Mouse (Mus musculus): ENCODE results near the gene Pakap. TPM values are rescaled to one million over a fixed set of nuclear protein-coding genes. Genes with fewer than 3 reads are reported as not detected.

Pakap gene
- total RNA-seq, 2 experiments from 2014 or later, result 40.6 to 108 TPM

- DNase-seq, result peak in 1 of 2 experiments; percentile 15
Measured at GRCm38 (mm10) chr4:57801986-57802385, 234.0 kb downstream of the Pakap start.

- peak in 1 of 2 experiments; percentile 14 for DNase-seq
Measured at GRCm38 (mm10) chr4:57802411-57802810, 234.4 kb downstream of the Pakap start.

DNA sequence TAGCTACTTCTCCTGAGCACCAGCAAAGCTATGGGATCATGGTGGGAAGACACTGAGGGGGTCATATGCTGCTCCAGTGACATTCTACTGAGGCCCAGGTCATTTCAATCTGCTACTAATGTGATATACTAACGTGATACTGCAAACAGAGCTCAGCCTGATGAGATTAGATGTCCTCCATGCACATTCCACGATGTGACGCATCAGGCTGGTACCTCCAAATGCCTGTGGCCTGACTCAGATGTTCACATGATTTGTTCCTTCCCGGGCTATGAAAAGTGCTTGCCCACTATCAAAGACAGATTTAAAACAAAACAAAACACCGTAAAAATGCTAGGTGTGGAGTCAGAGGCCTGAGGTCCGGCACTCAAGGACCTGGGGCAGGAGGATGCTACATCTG is 236.9 kb downstream of the Pakap start:
- DNase-seq, result peak; percentile 69 to 71

DNA sequence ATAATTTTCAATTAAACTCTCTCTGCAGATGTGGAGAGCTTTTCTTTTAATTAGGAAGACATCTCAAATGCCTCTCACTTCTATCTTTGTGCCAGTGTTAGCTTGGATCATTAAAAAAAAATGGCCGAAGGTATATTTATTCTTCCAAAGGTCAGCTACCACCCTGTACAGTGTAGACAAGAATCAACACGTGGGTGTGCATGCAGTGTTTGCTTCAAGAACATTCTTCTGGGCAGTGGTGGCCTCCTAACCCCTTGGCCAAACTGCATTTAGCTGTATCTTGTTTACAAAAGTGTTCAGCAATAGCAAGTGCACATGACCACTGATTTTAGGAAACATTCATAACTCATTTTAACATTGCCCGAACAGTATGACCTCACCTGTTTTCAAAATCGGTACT is 241.5 kb downstream of the Pakap start:
- DNase-seq, result peak in 1 of 2 experiments; percentile 13

- no peak for DNase-seq
Measured at GRCm38 (mm10) chr4:57812075-57812474, 244.1 kb downstream of the Pakap start.

DNA sequence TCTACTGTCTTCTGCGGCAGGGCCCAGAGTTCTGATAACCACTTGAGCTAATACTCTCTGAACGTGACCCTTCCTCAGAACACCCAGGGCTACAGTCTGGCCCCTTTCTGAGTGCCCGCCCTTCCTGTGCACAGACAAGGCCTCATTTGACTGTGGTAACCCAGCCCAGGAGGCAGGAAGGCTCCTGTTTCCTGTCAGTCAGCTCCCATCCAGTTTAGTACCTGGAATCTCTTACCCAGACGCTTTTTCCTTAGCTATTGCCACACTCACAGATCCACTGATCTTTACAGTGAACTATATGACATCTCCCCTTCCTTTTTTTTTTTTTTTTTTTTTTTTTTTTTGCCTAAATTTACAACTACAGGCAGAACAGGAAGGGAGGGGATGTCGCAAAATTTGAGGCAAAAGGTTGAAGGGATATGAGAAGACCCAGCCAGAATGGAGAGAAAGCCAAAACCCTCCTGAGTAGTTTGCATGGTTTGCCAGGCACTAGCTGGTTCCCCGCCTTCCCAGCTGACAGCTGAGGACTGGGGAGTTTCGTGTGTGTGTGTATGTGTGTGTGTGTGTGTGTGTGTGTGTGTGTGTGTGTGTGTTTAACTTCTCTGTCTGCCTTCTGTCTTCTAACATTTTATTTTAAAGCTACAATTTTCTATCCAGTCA is 245.1 kb downstream of the Pakap start:
- peak in 1 of 2 experiments; percentile 34 for DNase-seq

GRCm38 (mm10) chr4:57813576-57813945 is 245.6 kb downstream of the Pakap start:
- DNase-seq, result no peak

GRCm38 (mm10) chr4:57815355-57815754 is 247.4 kb downstream of the Pakap start:
- DNase-seq, result no peak

DNA sequence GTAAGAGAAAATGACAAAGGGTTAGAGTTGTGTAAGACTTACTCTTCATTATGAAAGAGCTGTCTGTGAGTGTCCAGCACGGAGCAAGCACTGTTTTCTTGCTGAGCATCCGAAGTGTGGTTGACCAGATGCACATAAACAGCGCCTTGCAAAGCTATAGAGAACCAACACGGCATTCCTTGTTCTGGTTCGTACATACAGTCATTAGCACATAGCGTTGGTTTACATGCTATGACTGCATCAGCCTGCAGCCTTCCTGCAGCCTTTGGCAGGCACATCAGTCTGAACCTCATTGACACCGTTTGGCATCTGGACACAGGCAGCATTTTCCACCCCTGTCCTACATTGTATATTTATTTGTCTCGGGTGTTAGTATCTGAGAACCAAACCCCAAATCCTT is 248.2 kb downstream of the Pakap start:
- no peak for DNase-seq

- DNase-seq, result no peak
Measured at GRCm38 (mm10) chr4:57820839-57821374, 252.9 kb downstream of the Pakap start.

DNA sequence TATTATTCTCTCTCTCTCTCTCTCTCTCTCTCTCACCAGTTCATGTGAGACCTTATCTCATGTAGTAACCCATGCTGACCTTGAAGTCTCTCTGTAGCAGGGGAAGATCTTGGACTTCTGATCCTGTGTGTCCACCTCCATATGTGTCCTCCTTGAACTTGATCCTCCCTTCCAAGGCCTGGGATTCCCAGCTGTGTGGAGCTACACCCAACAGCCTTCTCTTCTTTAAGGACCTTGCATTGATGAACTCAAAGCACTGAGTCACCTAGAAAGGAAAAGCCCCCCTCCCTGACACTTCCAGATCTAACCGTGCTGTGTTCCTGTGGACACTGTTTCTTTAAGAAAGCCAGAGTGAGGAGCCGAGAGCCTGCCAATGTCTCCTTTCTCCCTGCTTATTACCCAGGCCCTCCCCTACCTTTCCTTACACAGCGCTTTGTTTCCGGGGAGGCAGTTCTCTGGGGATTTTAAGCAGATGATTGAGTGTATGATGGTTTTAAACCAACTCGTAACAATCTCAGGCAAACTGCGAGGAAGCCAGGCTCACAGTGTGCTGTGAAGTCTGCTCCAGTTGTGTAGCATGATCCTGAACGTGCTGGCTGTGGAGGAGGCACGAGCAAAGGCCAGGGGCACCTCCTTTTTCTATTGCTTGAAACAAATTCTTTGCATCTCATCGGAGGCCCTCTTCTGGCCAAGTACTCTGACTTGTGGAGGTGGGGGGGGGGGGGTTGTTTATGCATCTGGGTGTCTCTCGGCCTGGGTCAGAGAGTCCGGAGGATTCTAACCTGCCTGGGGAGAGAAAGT is 253.8 kb downstream of the Pakap start:
- DNase-seq, result no peak

DNA sequence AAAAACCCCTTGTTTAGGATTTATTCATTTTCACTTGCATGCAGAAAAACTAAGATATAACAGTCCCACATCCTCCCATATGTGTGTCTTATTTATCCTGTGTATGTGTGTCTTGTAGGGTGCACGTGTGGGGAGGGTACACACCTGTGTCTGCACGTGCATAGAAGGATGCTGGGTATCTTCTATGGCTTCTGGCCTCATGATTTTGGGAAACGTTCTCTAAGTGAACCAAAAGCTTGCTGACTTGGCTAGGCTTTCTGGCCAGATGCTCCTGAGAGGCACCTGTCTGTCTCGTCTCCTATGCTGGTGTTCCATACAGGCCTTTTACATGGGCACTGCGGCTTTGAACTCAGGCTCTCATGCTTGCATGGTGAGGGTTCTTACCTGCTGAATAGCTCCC is 254.7 kb downstream of the Pakap start:
- DNase-seq, result no peak

DNA sequence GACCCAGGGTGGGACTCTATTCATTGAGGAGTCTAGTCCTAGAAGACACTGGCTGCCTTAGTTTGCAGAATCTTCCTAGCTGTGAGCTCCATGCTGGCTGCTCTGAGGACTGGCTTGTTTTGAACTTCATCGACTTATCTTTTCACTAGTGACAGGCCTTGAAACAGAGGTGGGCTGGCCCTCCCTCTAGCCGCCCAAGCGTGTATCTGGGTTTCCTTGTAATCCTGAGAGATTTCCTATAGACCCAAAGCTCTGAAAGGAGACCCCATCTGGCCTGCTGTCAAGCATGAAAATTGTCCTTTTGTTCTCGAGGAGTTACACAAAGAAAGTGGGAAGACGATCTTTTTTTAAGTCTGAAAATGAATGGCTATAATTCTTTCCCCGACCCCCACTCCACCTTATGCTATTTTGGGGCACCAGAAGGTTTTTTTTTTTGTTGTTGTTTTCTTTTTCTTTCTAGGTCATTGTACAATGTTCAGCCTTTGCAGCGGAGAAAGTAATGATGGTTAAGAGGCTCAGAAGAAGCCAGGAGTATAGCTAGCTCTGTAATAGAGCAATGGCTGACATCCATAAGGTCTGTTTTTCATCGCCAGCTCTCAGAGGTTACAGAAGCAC is 256.8 kb downstream of the Pakap start:
- no peak for DNase-seq

DNA sequence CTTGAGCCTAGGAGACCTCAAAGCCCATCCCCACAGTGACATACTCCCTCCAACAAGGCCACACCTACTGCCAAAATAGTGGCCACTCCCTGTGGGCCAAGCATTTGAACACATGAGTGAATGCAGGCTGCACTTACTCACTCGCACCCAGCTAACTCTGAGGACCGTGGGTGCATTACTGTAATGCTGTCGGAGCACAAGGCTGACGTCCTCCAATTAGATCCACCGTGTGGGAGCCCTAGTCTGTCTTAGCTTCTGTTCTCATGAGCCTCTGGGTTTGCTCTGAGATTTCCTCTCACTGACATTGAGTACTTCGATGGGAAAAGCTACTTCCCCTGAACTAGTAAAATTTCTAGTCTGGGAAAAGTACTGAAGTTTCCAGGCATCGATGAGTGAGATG is 258.3 kb downstream of the Pakap start:
- DNase-seq, result no peak

- no peak for DNase-seq
Measured at GRCm38 (mm10) chr4:57829131-57829530, 261.2 kb downstream of the Pakap start.

DNA sequence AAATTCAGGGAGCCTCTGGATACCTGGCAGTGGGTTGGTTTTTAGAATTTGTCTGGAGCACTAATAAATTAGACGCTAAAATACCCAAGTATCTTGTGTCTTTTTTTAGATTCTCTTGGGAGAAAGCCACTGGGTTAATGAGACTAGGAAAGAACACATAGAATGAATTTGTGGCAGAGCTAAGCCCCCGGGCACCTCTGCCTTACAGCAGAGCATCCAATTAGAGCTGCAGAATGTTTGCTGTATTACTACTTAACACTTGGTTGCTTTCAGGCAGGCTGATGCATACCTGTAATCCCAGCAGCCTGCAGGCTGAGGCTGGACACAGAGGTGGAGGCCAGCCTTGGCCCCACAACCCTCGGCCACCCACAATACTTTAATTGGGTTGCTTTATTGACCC is 261.8 kb downstream of the Pakap start:
- no peak for DNase-seq

- DNase-seq, result no peak
Measured at GRCm38 (mm10) chr4:57832318-57832717, 264.3 kb downstream of the Pakap start.

DNA sequence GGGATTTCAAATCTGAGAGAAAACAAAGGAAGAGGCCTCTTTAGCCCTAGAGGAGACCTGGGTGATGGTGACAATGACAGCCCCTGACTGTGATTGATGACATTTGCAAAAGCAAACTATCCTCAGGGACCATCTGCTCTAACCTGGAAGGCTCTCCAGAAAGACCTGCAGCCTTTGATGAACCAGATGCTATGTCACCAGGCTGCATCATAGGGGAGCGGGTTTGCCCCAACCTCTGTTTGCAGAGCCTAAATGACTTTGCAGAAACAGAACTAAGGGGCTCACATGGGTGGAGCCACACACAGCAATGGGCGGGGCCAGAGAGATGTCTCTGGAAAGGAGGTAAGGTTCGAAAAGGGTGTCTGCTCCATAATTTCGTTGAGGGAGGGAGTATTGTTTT is 265.1 kb downstream of the Pakap start:
- no peak for DNase-seq

DNA sequence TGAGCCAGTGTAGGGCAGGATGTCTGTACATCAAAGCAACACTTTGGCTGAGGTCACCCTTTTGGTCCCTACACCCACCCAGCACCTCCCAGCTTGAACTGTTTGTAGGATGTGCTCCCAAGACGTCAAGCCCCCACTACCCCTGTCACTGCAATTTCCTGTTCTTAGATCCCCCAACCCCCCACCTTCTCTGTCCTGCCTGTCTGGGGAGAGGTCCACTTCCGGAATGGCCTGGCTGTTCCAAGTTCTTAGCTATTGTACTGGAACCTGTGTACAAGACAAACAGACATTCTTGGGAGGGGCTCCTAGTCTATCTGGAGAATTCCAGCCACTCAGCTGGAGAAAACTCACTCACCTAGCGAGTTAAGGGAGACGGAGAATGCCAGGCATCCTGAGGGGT is 266.2 kb downstream of the Pakap start:
- DNase-seq, result no peak

DNA sequence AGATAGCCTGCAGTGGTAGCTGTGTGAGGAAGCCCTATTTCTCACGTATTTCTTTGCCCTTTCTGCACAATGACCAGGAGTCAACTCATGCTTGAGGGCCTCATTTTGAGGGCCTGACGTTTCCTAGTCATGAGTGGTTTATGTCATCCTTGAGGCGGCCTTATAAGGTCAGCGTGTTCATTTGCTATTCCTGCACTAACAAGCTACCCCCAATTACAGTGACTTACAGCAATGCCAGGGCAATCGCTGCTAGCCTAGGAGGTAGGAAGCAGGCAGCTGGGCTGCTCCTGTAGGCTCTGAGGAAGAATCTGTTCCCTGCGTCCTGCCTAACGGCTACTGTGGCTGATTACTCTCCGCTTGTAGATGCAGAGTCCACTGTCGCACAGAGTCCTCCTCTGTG is 269.1 kb downstream of the Pakap start:
- DNase-seq, result no peak

DNA sequence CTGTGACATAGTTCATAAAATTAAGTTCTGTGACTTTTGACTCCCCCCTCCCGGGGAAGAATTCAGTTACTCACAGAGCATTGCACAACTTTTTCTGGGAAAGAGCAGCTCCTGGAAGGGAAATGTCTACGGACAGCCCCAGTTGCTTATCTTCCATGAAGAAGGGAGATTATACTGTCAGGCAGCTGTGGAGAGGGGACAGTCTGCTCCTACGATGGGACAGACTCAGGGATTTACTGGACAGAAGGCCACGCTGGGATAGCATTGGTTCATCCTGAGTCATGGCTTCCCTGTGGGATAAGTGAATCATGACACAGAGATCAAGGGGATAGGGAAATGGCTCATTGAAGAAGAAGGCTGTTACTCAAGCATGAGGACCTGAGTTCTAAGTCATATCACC is 271.4 kb downstream of the Pakap start:
- DNase-seq, result peak; percentile 49 to 52

DNA sequence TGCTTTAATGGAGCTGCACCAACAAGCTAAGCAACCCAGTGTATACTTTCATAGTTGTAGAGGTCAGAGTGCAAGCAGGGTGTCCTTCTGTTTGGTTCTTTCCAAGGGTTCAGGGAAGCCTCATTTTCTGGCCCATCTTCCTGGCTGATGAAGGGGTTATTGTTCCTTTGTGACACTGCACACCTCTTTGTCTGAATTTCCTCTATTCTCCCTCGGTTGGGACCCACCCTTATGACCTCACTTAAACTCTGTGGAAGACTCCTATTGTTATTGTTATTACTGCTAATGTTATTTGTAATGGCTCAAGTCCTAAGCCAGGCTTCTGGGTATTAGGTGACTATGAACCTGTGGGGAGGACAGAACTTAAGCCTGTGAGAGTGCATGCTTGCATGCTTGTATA is 273.9 kb downstream of the Pakap start:
- no peak for DNase-seq

Data from adrenal gland, postnatal 36 days (tissue).